Comparison of ENCODE assay signal across 21 mouse cellular contexts in the genomic region with DNA sequence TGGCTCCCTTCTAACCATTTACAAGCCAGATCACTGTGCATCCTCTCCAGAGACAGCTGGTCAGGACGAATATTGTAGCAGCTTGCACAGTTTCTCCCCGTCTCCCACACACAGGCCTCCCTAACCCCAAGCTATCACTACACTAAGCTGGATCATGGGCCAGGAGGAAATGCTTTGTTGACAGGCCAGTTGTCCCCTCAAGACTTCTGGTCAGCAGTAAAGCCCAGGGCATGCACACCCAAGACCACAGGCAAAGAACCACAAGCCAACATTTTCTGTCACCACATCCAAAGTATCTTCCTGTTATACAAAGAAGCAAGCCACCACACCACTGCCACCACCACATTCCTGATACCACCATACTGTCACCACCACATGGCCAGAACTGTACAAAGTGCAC. TPM values are rescaled to one million over a fixed set of nuclear protein-coding genes. Genes with fewer than 3 reads are reported as not detected.
DNase-seq lines count a peak whose midpoint lies in the region; ATAC-seq and TF ChIP-seq lines count a peak whose summit lies in the region.
"Had no signal": no experiment of that assay in that cellular context is flagged by ENCODE, and none has a peak within 500 bp of the region (broad histone marks: within the 10 kb centered on the region; RNA-seq: fewer than 3 reads in every experiment).

No protein-coding gene starts in this region.

- WGBS in midbrain, embryonic 11.5 days: 87% methylated on average over 2 of the region's 2 CpGs

- no peak for TF ChIP-seq POLR2A in myocyte (IDR thresholded peaks at IDR 0.05; ENCODE audit: insufficient read length, low read depth)

- H3K27me3 ChIP-seq in myocyte (ENCODE audit: control insufficient read depth, insufficient read depth, insufficient read length): peaks cover 8% of the 10 kb centered on the region
- H3K27me3 ChIP-seq in midbrain, embryonic 11.5 days (ENCODE audit: control insufficient read depth, insufficient read depth, low read length): no peaks in the 10 kb centered on the region
- H3K27me3 ChIP-seq: forebrain, embryonic 12.5 days had no signal

- H3K9me3 ChIP-seq in midbrain, embryonic 11.5 days (ENCODE audit: control insufficient read depth, low read length): no peaks in the 10 kb centered on the region
- H3K9me3 ChIP-seq: embryonic facial prominence, embryonic 13.5 days; embryonic facial prominence, embryonic 15.5 days; forebrain, embryonic 10.5 days; forebrain, embryonic 12.5 days had no signal

- no peaks in the 10 kb centered on the region for H3K36me3 ChIP-seq in myocyte (ENCODE audit: control insufficient read depth, insufficient read depth)
- H3K36me3 ChIP-seq in midbrain, embryonic 11.5 days (ENCODE audit: control insufficient read depth, insufficient read depth, low read length): no peaks in the 10 kb centered on the region
- H3K36me3 ChIP-seq: embryonic facial prominence, embryonic 13.5 days; embryonic facial prominence, embryonic 15.5 days; forebrain, embryonic 10.5 days; forebrain, embryonic 12.5 days had no signal

- H3K27ac ChIP-seq in midbrain, embryonic 11.5 days (ENCODE audit: low read depth, low read length): no peak overlapping the region
- H3K27ac ChIP-seq: embryonic facial prominence, embryonic 13.5 days; embryonic facial prominence, embryonic 15.5 days; forebrain, embryonic 10.5 days; forebrain, embryonic 12.5 days had no signal

- H3K4me2 ChIP-seq in myocyte (ENCODE audit: low read depth): no peak overlapping the region
- H3K4me2 ChIP-seq in midbrain, embryonic 11.5 days: no peak overlapping the region
- H3K4me2 ChIP-seq: embryonic facial prominence, embryonic 13.5 days; embryonic facial prominence, embryonic 15.5 days; forebrain, embryonic 12.5 days had no signal

- no peak for ATAC-seq in midbrain, embryonic 11.5 days (ENCODE audit: low FRiP score)
- ATAC-seq: forebrain, embryonic 14.5 days; forebrain, embryonic 16.5 days had no signal

- H3K4me1 ChIP-seq in midbrain, embryonic 11.5 days (ENCODE audit: control insufficient read depth, insufficient read depth, low read length): no peaks in the 10 kb centered on the region

- no peaks in the 10 kb centered on the region for H3K79me2 ChIP-seq in myocyte (ENCODE audit: control insufficient read depth, insufficient read depth)

- H3K4me3 ChIP-seq in myocyte: no peak overlapping the region
- H3K4me3 ChIP-seq in midbrain, embryonic 11.5 days (ENCODE audit: low read depth, low read length): no peak overlapping the region
- H3K4me3 ChIP-seq: embryonic facial prominence, embryonic 13.5 days; embryonic facial prominence, embryonic 15.5 days; erythroblast, embryonic 14.5 days; forebrain, embryonic 10.5 days; forebrain, embryonic 12.5 days had no signal

- no peak overlapping the region for H3K9ac ChIP-seq in midbrain, embryonic 11.5 days (ENCODE audit: low read length)
- H3K9ac ChIP-seq: embryonic facial prominence, embryonic 13.5 days; embryonic facial prominence, embryonic 15.5 days; forebrain, embryonic 12.5 days had no signal

- H3ac ChIP-seq in myocyte (ENCODE audit: control insufficient read depth, insufficient read length): no peak overlapping the region

- peak; percentile 26 to 29 for DNase-seq in cerebellum, postnatal 10 days
- DNase-seq in cerebellum, adult 9-11 months: no peak
- DNase-seq in lung, postnatal 10 days: peak; percentile 37
- no peak for DNase-seq in lung, postnatal 25 days (ENCODE audit: low spot score)
- DNase-seq in midbrain, embryonic 11.5 days (ENCODE audit: low spot score, missing footprints): no peak
- DNase-seq: adrenal gland, adult 2 months; adrenal gland, postnatal 14 days; adrenal gland, postnatal 36 days; cerebellum, adult 11-12 months; cerebellum, adult 2 months; cerebellum, adult 9-10 months; cerebellum, postnatal 25 days; embryo, embryonic 11 days had no signal

TF ChIP-seq in myocyte, 11 proteins besides CTCF, POLR2A, EP300 and RAD21:
- peak in 2 of 3 experiments; percentile 68 to 82 for TF ChIP-seq MYOG (IDR thresholded peaks at IDR 0.05; ENCODE audit: control insufficient read depth in 1 of 3, insufficient read depth in 1 of 3, insufficient read length in 2 of 3, low read depth in 2 of 3)
- peak; percentile 58 for TF ChIP-seq TCF3 (IDR thresholded peaks at IDR 0.05; ENCODE audit: insufficient read length, low read depth)
- TF ChIP-seq CEBPB (IDR thresholded peaks at IDR 0.05; ENCODE audit: insufficient read depth, poor library complexity, severe bottlenecking): no peak
- TF ChIP-seq E2F4 (IDR thresholded peaks at IDR 0.05; ENCODE audit: insufficient read depth): no peak
- TF ChIP-seq MYOD1 (IDR thresholded peaks at IDR 0.05; ENCODE audit: control insufficient read depth in 1 of 3, insufficient read length in 2 of 3, low read depth in 2 of 3): peak in 2 of 3 experiments; percentile 17 to 63

RNA-seq across cellular contexts. Expression of a gene that starts 55.8 kb away (rescaled TPM):
- 3.6 TPM for polyA plus RNA-seq in myocyte (2012; fragmentation: generic; extraction: Trizol)
- 10.1 and 11.6 TPM in 2 replicates for polyA plus RNA-seq in midbrain, embryonic 11.5 days (2014; fragmentation: Nextera tagmentation; extraction: Ambion mirVana)

RNA-seq across cellular contexts. Expression of a gene that starts 57.6 kb away (rescaled TPM):
- 19.9 TPM for polyA plus RNA-seq in myocyte (2012; fragmentation: generic; extraction: Trizol)
- polyA plus RNA-seq in midbrain, embryonic 11.5 days (2014; fragmentation: Nextera tagmentation; extraction: Ambion mirVana): 99.2 and 104 TPM in 2 replicates

Comparison
In these comparisons a context has a peak if more than half of its experiments do, and no peak if none do; other contexts are left out.
1. DNase-seq: peak in cerebellum, postnatal 10 days (2 of 2) and lung, postnatal 10 days (single experiment); none in cerebellum, adult 9-11 months (single experiment), lung, postnatal 25 days (single experiment) and midbrain, embryonic 11.5 days (single experiment).